Mouse (Mus musculus): ENCODE results near the gene Cryab. TPM values are rescaled to one million over a fixed set of nuclear protein-coding genes. Genes with fewer than 3 reads are reported as not detected.

Gene Cryab
- polyA plus RNA-seq, 1 experiment from 2014 or later = 1,345 TPM

- peak overlapping the region; percentile 68 for H3K4me2 ChIP-seq (ENCODE audit: low read length)
- peak overlapping the region; percentile 65 for H3K9ac ChIP-seq (ENCODE audit: low read length)
- peak overlapping the region; percentile 95 for H3K27ac ChIP-seq (replicated peaks in 1 of 2; ENCODE audit: control insufficient read depth in 1 of 2, insufficient read depth in 1 of 2, low read depth in 2 of 2, low read length in 2 of 2)
- ATAC-seq (ENCODE audit: insufficient number of reproducible peaks, insufficient read depth, low FRiP score, low read depth) = 0 out of 2 replicates have a peak, but pooled peaks have one; percentile 45
- no peaks in the 10 kb centered on the region for H3K27me3 ChIP-seq (ENCODE audit: control insufficient read depth, insufficient read depth, low read length)
- peak overlapping the region; percentile 25 to 30; a peak in 3 of 4 replicates for H3K4me3 ChIP-seq (ENCODE audit: control insufficient read depth in 1 of 2, insufficient read depth in 1 of 2, low read depth in 1 of 2, low read length in 2 of 2)
- H3K4me1 ChIP-seq (ENCODE audit: control insufficient read depth in 2 of 2, insufficient read depth in 2 of 2, low read length in 2 of 2) = peaks cover 33 to 52% of the 10 kb centered on the region in 2 experiments
- H3K9me3 ChIP-seq (ENCODE audit: control insufficient read depth, low read length) = no peaks in the 10 kb centered on the region
- H3K36me3 ChIP-seq (ENCODE audit: control insufficient read depth, insufficient read depth, low read length) = no peaks in the 10 kb centered on the region
- 4% methylated on average over 7 of the region's 7 CpGs for WGBS
Observed at GRCm38 (mm10) chr9:50723406-50723805, 27.7 kb upstream of the Cryab start.

DNA sequence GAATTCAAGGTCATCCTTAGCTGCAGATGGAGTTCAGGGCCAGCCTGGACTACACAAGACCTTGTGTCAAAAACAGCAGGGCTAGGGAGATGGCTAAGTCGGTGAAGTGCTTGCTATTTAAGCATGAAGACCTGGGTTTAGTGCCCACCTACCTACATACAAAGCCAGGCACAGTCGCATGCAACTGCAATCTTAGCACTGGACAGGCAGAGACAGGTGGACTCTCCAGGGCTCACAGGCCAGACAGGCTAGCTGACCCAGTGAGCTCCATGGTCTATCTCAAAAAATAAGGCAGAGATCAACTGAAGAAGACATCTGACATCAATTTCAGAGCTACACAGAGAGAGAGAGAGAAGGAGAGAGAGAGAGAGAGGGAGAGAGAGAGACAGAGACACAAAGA lies 27.0 kb upstream of the Cryab start:
- Histone ChIP-seq H3K9me3 (ENCODE audit: control insufficient read depth, low read length) (no peaks in the 10 kb centered on the region), H3K36me3 (ENCODE audit: control insufficient read depth, insufficient read depth, low read length) (no peaks in the 10 kb centered on the region), H3K4me2 (ENCODE audit: low read length) (0 out of 2 replicates have a peak overlapping the region, but pooled peaks have one; percentile 9), H3K27ac (replicated peaks in 1 of 2; ENCODE audit: control insufficient read depth in 1 of 2, insufficient read depth in 1 of 2, low read depth in 2 of 2, low read length in 2 of 2) (peak overlapping the region; percentile 74 to 95), H3K4me3 (ENCODE audit: control insufficient read depth in 1 of 2, insufficient read depth in 1 of 2, low read depth in 1 of 2, low read length in 2 of 2) (no peak overlapping the region), H3K4me1 (ENCODE audit: control insufficient read depth in 2 of 2, insufficient read depth in 2 of 2, low read length in 2 of 2) (peaks cover 33 to 56% of the 10 kb centered on the region in 2 experiments), H3K9ac (ENCODE audit: low read length) (no peak overlapping the region), H3K27me3 (ENCODE audit: control insufficient read depth, insufficient read depth, low read length) (no peaks in the 10 kb centered on the region)
- 69% methylated on average over 2 of the region's 2 CpGs for WGBS
- no peak for ATAC-seq (ENCODE audit: insufficient number of reproducible peaks, insufficient read depth, low FRiP score, low read depth)

DNA sequence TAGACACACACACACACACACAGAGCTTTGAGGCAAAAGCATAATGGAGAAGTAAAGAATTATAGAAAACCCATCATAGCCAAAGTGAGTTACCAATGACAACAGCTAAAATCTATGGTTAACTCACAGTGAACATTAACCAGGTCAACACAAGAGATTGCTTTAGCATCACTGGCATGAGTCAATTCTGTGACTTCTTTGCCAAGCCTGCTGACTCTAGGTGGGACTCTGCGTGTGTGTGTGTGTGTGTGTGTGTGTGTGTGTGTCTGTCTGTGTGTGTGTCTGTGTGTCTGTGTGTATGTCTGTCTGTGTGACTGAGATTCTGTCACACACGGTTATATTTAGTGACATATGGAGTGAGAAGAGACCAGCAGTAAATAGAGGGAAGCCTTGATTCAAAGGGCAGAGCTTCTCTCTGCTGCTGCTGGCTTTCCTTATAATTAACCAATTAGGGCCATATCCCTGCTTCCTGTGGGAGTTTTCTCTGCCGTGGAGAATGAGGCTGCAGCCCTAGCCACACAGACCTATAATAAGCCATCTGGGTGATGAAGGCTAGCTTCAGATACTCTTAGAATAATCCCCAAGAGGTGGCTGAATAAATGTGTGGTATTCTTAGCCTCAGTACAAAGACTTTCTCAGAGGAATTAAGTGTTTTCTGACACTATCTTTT lies 26.3 kb upstream of the Cryab start:
- Histone ChIP-seq H3K4me2 (ENCODE audit: low read length) (peak overlapping the region; percentile 9; the same call in 1 of the 2 replicates), H3K36me3 (ENCODE audit: control insufficient read depth, insufficient read depth, low read length) (no peaks in the 10 kb centered on the region), H3K27me3 (ENCODE audit: control insufficient read depth, insufficient read depth, low read length) (no peaks in the 10 kb centered on the region), H3K4me3 (ENCODE audit: control insufficient read depth in 1 of 2, insufficient read depth in 1 of 2, low read depth in 1 of 2, low read length in 2 of 2) (no peak overlapping the region), H3K4me1 (ENCODE audit: control insufficient read depth in 2 of 2, insufficient read depth in 2 of 2, low read length in 2 of 2) (peaks cover 33 to 56% of the 10 kb centered on the region in 2 experiments), H3K9me3 (ENCODE audit: control insufficient read depth, low read length) (no peaks in the 10 kb centered on the region), H3K27ac (replicated peaks in 1 of 2; ENCODE audit: control insufficient read depth in 1 of 2, insufficient read depth in 1 of 2, low read depth in 2 of 2, low read length in 2 of 2) (peak overlapping the region; percentile 74 to 95; a peak in 2 of 4 replicates), H3K9ac (ENCODE audit: low read length) (0 out of 2 replicates have a peak overlapping the region, but pooled peaks have one; percentile 21)
- 46% methylated on average over 3 of the region's 3 CpGs for WGBS
- ATAC-seq (ENCODE audit: insufficient number of reproducible peaks, insufficient read depth, low FRiP score, low read depth) = no peak

GRCm38 (mm10) chr9:50725921-50726590 lies 25.1 kb upstream of the Cryab start:
- Histone ChIP-seq H3K4me1 (ENCODE audit: control insufficient read depth in 2 of 2, insufficient read depth in 2 of 2, low read length in 2 of 2) (peaks cover 31 to 56% of the 10 kb centered on the region in 2 experiments), H3K27me3 (ENCODE audit: control insufficient read depth, insufficient read depth, low read length) (no peaks in the 10 kb centered on the region), H3K4me3 (ENCODE audit: control insufficient read depth in 1 of 2, insufficient read depth in 1 of 2, low read depth in 1 of 2, low read length in 2 of 2) (no peak overlapping the region), H3K4me2 (ENCODE audit: low read length) (peak overlapping the region; percentile 91), H3K36me3 (ENCODE audit: control insufficient read depth, insufficient read depth, low read length) (no peaks in the 10 kb centered on the region), H3K27ac (replicated peaks in 1 of 2; ENCODE audit: control insufficient read depth in 1 of 2, insufficient read depth in 1 of 2, low read depth in 2 of 2, low read length in 2 of 2) (peak overlapping the region; percentile 43 to 71), H3K9me3 (ENCODE audit: control insufficient read depth, low read length) (no peaks in the 10 kb centered on the region), H3K9ac (ENCODE audit: low read length) (peak overlapping the region; percentile 17; the same call in 1 of the 2 replicates)
- no peak for ATAC-seq (ENCODE audit: insufficient number of reproducible peaks, insufficient read depth, low FRiP score, low read depth)
- 28% methylated on average over 8 of the region's 8 CpGs for WGBS

GRCm38 (mm10) chr9:50727171-50727924 lies 23.8 kb upstream of the Cryab start:
- Histone ChIP-seq H3K4me3 (ENCODE audit: control insufficient read depth in 1 of 2, insufficient read depth in 1 of 2, low read depth in 1 of 2, low read length in 2 of 2) (peak overlapping the region; percentile 59 to 74), H3K27me3 (ENCODE audit: control insufficient read depth, insufficient read depth, low read length) (no peaks in the 10 kb centered on the region), H3K9ac (ENCODE audit: low read length) (peak overlapping the region; percentile 81), H3K4me2 (ENCODE audit: low read length) (peak overlapping the region; percentile 91), H3K27ac (replicated peaks in 1 of 2; ENCODE audit: control insufficient read depth in 1 of 2, insufficient read depth in 1 of 2, low read depth in 2 of 2, low read length in 2 of 2) (peak overlapping the region; percentile 43 to 71), H3K9me3 (ENCODE audit: control insufficient read depth, low read length) (no peaks in the 10 kb centered on the region), H3K36me3 (ENCODE audit: control insufficient read depth, insufficient read depth, low read length) (no peaks in the 10 kb centered on the region), H3K4me1 (ENCODE audit: control insufficient read depth in 2 of 2, insufficient read depth in 2 of 2, low read length in 2 of 2) (peaks cover 27 to 50% of the 10 kb centered on the region in 2 experiments)
- ATAC-seq (ENCODE audit: insufficient number of reproducible peaks, insufficient read depth, low FRiP score, low read depth) = no peak; the same call in 1 of the 2 replicates
- WGBS = 5% methylated on average over 30 of the region's 30 CpGs

GRCm38 (mm10) chr9:50727925-50728651 lies 23.0 kb upstream of the Cryab start:
- ATAC-seq (ENCODE audit: insufficient number of reproducible peaks, insufficient read depth, low FRiP score, low read depth) = peak; percentile 86
- H3K9me3 ChIP-seq (ENCODE audit: control insufficient read depth, low read length) = no peaks in the 10 kb centered on the region
- no peaks in the 10 kb centered on the region for H3K36me3 ChIP-seq (ENCODE audit: control insufficient read depth, insufficient read depth, low read length)
- H3K27ac ChIP-seq (replicated peaks in 1 of 2; ENCODE audit: control insufficient read depth in 1 of 2, insufficient read depth in 1 of 2, low read depth in 2 of 2, low read length in 2 of 2) = peak overlapping the region; percentile 26 to 43
- peak overlapping the region; percentile 59 to 74 for H3K4me3 ChIP-seq (ENCODE audit: control insufficient read depth in 1 of 2, insufficient read depth in 1 of 2, low read depth in 1 of 2, low read length in 2 of 2)
- peak overlapping the region; percentile 91 for H3K4me2 ChIP-seq (ENCODE audit: low read length)
- no peaks in the 10 kb centered on the region for H3K27me3 ChIP-seq (ENCODE audit: control insufficient read depth, insufficient read depth, low read length)
- under 1% methylated on average over 43 of the region's 45 CpGs for WGBS
- H3K4me1 ChIP-seq (ENCODE audit: control insufficient read depth in 2 of 2, insufficient read depth in 2 of 2, low read length in 2 of 2) = peaks cover 23 to 43% of the 10 kb centered on the region in 2 experiments
- peak overlapping the region; percentile 81 for H3K9ac ChIP-seq (ENCODE audit: low read length)

DNA sequence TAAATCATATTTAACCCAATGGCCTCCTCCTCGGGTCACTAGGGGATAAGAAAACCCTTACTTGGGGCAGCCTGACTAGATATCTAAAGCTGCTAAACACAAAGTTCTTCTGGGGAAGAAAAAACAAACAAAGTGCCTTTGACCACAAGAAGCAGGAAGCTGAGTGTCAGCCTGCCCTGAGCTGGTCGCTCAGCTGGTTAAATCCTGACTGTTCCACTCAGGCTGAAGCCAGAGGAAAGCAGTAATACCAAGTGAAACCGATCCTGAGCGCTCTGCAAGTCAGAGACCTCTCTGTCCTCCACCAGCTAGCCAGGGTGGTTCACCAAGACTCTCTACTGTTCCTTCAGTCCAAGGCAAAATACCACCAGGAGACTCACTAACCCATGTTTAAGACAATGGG lies 21.5 kb upstream of the Cryab start:
- Histone ChIP-seq H3K4me3 (ENCODE audit: control insufficient read depth in 1 of 2, insufficient read depth in 1 of 2, low read depth in 1 of 2, low read length in 2 of 2) (no peak overlapping the region), H3K27ac (replicated peaks in 1 of 2; ENCODE audit: control insufficient read depth in 1 of 2, insufficient read depth in 1 of 2, low read depth in 2 of 2, low read length in 2 of 2) (no peak overlapping the region), H3K27me3 (ENCODE audit: control insufficient read depth, insufficient read depth, low read length) (no peaks in the 10 kb centered on the region), H3K4me2 (ENCODE audit: low read length) (no peak overlapping the region), H3K9ac (ENCODE audit: low read length) (no peak overlapping the region), H3K4me1 (ENCODE audit: control insufficient read depth in 2 of 2, insufficient read depth in 2 of 2, low read length in 2 of 2) (peaks cover 18 to 33% of the 10 kb centered on the region in 2 experiments), H3K36me3 (ENCODE audit: control insufficient read depth, insufficient read depth, low read length) (no peaks in the 10 kb centered on the region), H3K9me3 (ENCODE audit: control insufficient read depth, low read length) (no peaks in the 10 kb centered on the region)
- 47% methylated on average over 4 of the region's 4 CpGs for WGBS
- no peak for ATAC-seq (ENCODE audit: insufficient number of reproducible peaks, insufficient read depth, low FRiP score, low read depth)

Data from heart, embryonic 14.5 days (tissue).